Mouse (Mus musculus) activated CD4-positive, CD25-positive, alpha-beta regulatory T cell (primary cell): ENCODE measurements around the gene Bpifa2. TPM values are rescaled to one million over a fixed set of nuclear protein-coding genes. Genes with fewer than 3 reads are reported as not detected.

Source experiments
- polyA plus RNA-seq, 2 experiments: library from polyadenylated mRNA; unstranded; fragments of 100-300 nt; shearing (Covaris generic); gene quantifications; one replicate each; pipeline ENCODE4 v1.2.1; 2017

Bpifa2 gene
- 1 to 10 TPM; 1.5 to 3.0 TPM for polyA plus RNA-seq

DNA sequence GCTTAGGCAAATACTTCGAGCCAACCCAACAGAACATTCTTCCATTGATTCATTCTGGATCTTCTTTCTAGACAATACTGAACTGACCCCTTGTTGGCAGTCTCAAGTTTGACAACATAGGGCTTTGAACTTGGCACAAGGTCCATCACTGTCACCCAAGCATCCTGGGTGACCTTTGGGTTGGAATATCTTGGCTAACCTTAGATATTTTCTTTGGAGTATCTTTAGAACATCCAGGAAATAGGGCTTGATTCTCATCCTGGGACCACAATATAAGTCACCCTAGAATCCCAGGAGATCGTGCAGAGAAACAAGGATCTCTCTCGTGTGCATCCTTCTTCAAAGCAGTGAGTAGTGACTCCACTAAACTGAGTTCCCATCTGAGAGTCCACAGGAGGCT is at the start of gene Bpifa2:
Gene Bpifa2, plus strand, starts transcription at position 301 of the 400 bp plus-strand sequence.

DNA sequence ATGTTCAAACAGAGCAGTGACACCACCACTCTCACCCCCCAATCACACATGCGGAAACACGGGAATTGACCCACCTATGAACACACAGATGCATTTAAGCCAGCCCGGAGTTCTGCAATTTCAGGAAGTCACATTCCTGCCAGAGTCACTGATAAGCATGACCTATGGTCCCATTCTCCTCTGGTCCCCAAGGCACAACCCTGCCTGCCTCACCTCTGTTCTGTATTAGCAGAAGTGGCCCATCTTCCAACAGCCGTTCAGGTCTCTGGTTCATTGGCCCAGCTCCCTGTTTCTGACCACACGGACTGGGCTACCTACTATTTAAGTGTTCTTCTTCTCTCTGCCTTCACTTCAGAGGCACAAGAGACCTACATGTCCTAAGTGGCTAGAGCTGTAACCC is 33.5 kb upstream of the Bpifa2 start, which contains the start of gene Bpifa6:
Gene Bpifa6, plus strand, starts transcription at position 364 of the 400 bp plus-strand sequence.

Other genes with a start within 250 kb of the Bpifa2 start
- gene Efcab8, start 228.3 kb upstream of the Bpifa2 start, polyA plus RNA-seq = under 1 TPM; 0.24 to 0.44 TPM
- not detected for gene Sun5, start 137.2 kb upstream of the Bpifa2 start, polyA plus RNA-seq
- not detected for gene Bpifb2, start 133.2 kb upstream of the Bpifa2 start, polyA plus RNA-seq
- not detected for gene Bpifb6, start 107.9 kb upstream of the Bpifa2 start, polyA plus RNA-seq
- gene Bpifb3, start 90.0 kb upstream of the Bpifa2 start, polyA plus RNA-seq = not detected
- not detected for gene Bpifb4, start 70.1 kb upstream of the Bpifa2 start, polyA plus RNA-seq
- not detected for gene Bpifa6, start 33.3 kb upstream of the Bpifa2 start, polyA plus RNA-seq
- not detected for gene Bpifa3, start 122.1 kb downstream of the Bpifa2 start, polyA plus RNA-seq
- gene Bpifa1, start 134.6 kb downstream of the Bpifa2 start, polyA plus RNA-seq = not detected
- gene Bpifa5, start 154.3 kb downstream of the Bpifa2 start, polyA plus RNA-seq = not detected
- gene Bpifb1, start 182.6 kb downstream of the Bpifa2 start, polyA plus RNA-seq = not detected
- gene Bpifb5, start 215.5 kb downstream of the Bpifa2 start, polyA plus RNA-seq = not detected
- not detected for gene Bpifb9a, start 249.6 kb downstream of the Bpifa2 start, polyA plus RNA-seq